Mouse (Mus musculus) embryo, embryonic 11 days (tissue): Measurements from ENCODE around the gene Serpina10.
A peak's percentile ranks its signal among the peaks of the same experiment; 100 is the strongest.
"Not testable (repeated sequence)": the region's sequence is repeated elsewhere in the genome, so short reads cannot be mapped to it uniquely, and the experiment has no call there.

Experiments used
- DNase-seq: peaks from one replicate; pipeline ENCODE4 v3.0.0-alpha.2; 2015

Serpina10 gene

GRCm38 (mm10) chr12:103601839-103602238, 29.4 kb downstream of the Serpina10 start:
- no peak for DNase-seq

DNA sequence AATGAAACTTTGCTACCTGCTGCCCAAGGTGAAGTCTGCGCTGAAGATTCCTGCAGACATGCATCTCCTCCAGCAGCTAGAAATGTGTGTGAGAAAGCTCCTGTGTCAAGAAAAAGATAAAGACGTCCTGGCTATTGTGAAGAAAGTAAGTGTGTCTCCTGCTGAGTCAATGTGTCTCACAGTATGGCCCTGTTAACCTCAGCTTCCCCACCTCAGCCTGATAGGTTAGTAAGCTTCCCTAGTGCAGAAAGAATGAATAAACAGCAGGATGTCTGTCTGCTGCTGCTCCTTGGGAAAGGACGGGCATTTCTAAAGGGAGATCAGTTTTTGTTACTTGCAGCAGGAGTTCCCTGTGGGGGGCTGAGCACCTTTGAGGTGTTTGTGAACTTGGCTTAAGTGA, 30.9 kb downstream of the Serpina10 start:
- no peak for DNase-seq

- no peak for DNase-seq
Observed at GRCm38 (mm10) chr12:103598411-103598810, 32.8 kb downstream of the Serpina10 start.

- DNase-seq: no peak
Observed at GRCm38 (mm10) chr12:103583771-103584170, 47.5 kb downstream of the Serpina10 start.

- not testable (repeated sequence) for DNase-seq
Observed at GRCm38 (mm10) chr12:103578148-103578547, 53.1 kb downstream of the Serpina10 start.

DNA sequence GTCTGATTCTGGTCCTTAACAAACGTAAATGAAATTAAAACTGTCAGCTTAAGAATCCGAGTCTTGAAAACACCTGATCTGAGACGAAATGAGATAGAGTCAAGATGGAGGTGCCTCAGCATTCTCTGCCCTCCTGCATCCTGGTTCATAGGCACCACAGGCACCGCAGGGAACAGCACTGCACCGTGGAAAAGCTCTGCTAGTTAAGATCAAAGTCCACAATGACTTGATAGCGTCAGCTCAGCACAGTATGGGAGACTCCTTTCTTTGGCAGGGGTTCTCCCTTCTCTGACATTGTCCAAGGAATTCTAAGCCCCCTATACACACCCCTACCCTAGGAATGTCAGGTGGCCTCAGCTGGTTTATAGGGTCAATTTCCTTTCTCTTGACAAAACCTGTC, 61.6 kb downstream of the Serpina10 start:
- no peak for DNase-seq

DNA sequence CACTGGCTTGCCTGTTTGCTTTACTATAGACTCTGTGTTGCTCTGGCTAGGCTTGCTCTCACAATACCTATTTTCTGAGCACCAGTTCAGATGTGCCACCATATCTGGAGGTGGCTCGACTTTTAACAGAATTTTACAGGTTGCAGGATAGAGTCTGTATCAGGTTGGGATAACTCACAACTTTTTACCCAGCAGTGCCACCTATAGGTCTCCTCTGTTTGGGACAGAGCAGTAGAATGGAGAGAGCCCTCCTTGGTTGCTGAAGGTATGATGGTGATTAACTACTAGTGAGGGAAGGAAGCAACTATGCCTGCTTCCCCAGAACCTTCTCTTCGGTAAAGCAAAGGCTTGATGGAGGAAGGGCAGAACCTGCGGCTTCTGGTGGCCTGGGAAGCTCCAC, 64.1 kb downstream of the Serpina10 start:
- DNase-seq: peak; percentile 14

- DNase-seq: no peak
Observed at GRCm38 (mm10) chr12:103565151-103565550, 66.1 kb downstream of the Serpina10 start.
